Mouse (Mus musculus) stomach, postnatal 0 days (tissue): ENCODE results near the gene Reg3b.

Experiments used
- CTCF ChIP-seq: IDR thresholded peaks from 2 replicates; pipeline ENCODE4 v1.5.1; 2016; ENCODE audit warnings: antibody characterized with exemption, low read depth, mild to moderate bottlenecking, moderate library complexity
- EP300 ChIP-seq: optimal IDR thresholded peaks from 2 replicates; pipeline ENCODE3; 2016; ENCODE audit warnings: antibody characterized with exemption

GRCm38 (mm10) chr6:78327798-78328197, 42.7 kb upstream of the Reg3b start:
- TF ChIP-seq CTCF, result peak; percentile 8; the same call in 1 of the 2 replicates
- no peak for TF ChIP-seq EP300
